8 mouse cellular contexts compared by ENCODE assay signal in the genomic region with DNA sequence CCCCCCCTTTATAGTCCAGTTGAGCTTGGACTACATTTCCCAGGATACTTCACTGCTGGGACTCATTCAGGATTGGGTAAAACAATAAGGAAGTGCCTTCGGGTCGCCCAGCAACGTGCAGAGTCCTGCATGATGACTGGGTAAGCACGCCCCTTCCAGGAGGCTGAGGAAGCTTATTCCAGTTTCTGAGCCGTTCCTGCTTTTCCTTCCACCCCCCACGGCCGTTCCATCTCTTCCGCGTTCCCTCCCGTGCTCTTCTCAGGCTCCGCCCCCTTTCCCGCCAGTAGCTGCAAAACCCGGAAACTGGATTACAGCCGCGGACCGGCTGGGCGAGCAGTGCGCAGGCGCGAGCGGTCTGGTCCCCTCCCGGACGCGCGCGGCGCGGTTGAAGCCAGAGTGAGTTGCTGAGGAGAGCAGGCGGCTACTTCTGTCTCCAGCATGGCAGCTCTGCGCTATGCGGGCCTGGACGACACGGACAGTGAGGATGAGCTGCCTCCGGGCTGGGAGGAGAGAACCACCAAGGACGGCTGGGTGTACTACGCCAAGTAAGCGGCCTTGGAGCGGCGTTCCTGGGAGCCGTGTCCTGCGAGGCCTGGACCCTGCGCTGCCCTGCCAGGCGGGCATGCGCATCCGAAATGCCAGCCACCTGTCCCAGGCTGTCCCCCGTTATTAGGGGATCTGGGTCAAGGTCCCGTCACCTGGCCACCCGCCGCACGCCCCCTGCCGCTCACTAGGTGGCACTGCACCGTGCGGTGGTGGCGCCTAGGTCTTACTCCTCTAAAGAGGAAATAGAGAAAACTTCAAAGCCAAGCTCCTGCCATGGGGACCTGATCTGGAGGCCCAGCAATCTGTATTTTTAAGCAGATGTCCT. TPM values are rescaled to one million over a fixed set of nuclear protein-coding genes. Genes with fewer than 3 reads are reported as not detected.
DNase-seq lines count a peak whose midpoint lies in the region; ATAC-seq lines count a peak whose summit lies in the region.

Gene Wwox, plus strand, starts transcription at position 322 of the 871 bp plus-strand sequence.

- no peaks in the 10 kb centered on the region for H3K9me3 ChIP-seq in hindbrain, embryonic 11.5 days (ENCODE audit: control insufficient read depth, low read length)

- H3K4me2 ChIP-seq in hindbrain, embryonic 11.5 days (replicated peaks; ENCODE audit: low read depth, low read length): peak within 1 kb of the TSS; percentile 73

- WGBS in hindbrain, embryonic 11.5 days: under 1% methylated on average over 54 of the region's 54 CpGs

- peak within 1 kb of the TSS; percentile 49 for H3K27ac ChIP-seq in hindbrain, embryonic 11.5 days (ENCODE audit: low read depth, low read length)

- ATAC-seq in hindbrain, embryonic 11.5 days (ENCODE audit: low FRiP score): peak; percentile 97

- peak within 1 kb of the TSS; percentile 66 for H3K4me3 ChIP-seq in hindbrain, embryonic 11.5 days (ENCODE audit: low read depth, low read length)

- no peaks in the 10 kb centered on the region for H3K36me3 ChIP-seq in hindbrain, embryonic 11.5 days (ENCODE audit: control insufficient read depth, insufficient read depth, low read length)

- peaks cover 2% of the 10 kb centered on the region; the same call in 1 of the 2 replicates for H3K4me1 ChIP-seq in hindbrain, embryonic 11.5 days (replicated peaks; ENCODE audit: control insufficient read depth, insufficient read depth, low read length)

- DNase-seq in Muller cell, postnatal 12 days (ENCODE audit: inconsistent ontology term): peak; percentile 99
- DNase-seq in cerebellum, adult 9-11 months: peak; percentile 100
- DNase-seq in frontal cortex, adult 2 months (ENCODE audit: extremely low spot score in 1 of 2, low spot score in 1 of 2): peak; percentile 99 to 100
- peak; percentile 99 for DNase-seq in hindbrain, embryonic 11.5 days (ENCODE audit: low spot score)
- peak; percentile 100 for DNase-seq in layer of hippocampus, postnatal 10 days (ENCODE audit: low spot score in 2 of 2)
- peak; percentile 99 for DNase-seq in lung, postnatal 10 days
- DNase-seq in ovary, postnatal 36 days (ENCODE audit: low spot score): peak; percentile 100
- DNase-seq in thymus, postnatal 25 days: peak; percentile 100

- peak within 1 kb of the TSS; percentile 58 for H3K9ac ChIP-seq in hindbrain, embryonic 11.5 days (ENCODE audit: low read depth, low read length)

- H3K27me3 ChIP-seq in hindbrain, embryonic 11.5 days (ENCODE audit: control insufficient read depth, insufficient read depth, low read length): no peaks in the 10 kb centered on the region

RNA-seq across cellular contexts. Expression of gene Wwox, which starts in this region (rescaled TPM):
- 16.4 and 17.9 TPM in 2 replicates for polyA plus RNA-seq in frontal cortex, adult 2 months (2012; rRNA removed)
- polyA plus RNA-seq in hindbrain, embryonic 11.5 days (2014; fragmentation: Nextera tagmentation; extraction: Ambion mirVana): 10.8 and 14.1 TPM in 2 replicates
- 10 to 100 TPM; 11.4 to 13.4 TPM for total RNA-seq in layer of hippocampus, postnatal 10 days (2021)

Comparison
In these comparisons a context has a peak if more than half of its experiments do, and no peak if none do; other contexts are left out.
1. Peak in every context shown above with its lines: DNase-seq, ATAC-seq, H3K4me3 ChIP-seq and H3K27ac ChIP-seq.